Comparison of ENCODE assay signal across 9 mouse cellular contexts in the genomic region with DNA sequence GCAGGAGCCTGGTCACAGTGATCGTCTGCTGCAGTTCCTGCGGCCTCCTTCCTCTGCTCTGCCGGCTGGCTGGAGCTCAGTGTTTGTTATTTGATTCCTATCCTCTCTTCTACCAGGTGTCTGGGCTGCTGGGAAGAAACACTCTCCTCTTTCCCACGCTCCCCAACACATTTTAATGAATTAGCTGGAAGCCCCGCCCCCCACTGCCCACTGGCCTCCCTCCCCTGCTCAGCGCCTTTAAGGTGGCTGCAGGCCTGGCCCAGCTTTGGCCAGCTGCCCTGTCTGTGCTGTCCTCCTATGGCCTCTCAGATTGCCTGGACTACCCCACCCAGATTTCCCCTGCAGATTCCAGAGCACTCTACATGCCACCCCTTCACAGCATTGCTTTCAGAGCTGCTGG. TPM values are rescaled to one million over a fixed set of nuclear protein-coding genes. Genes with fewer than 3 reads are reported as not detected.
A peak's percentile ranks its signal among the peaks of the same experiment; 100 is the strongest.
DNase-seq lines count a peak whose midpoint lies in the region; TF ChIP-seq lines count a peak whose summit lies in the region.
"Had no signal": no experiment of that assay in that cellular context is flagged by ENCODE, and none has a peak within 500 bp of the region (broad histone marks: within the 10 kb centered on the region; RNA-seq: fewer than 3 reads in every experiment).

No protein-coding gene starts in this region.

- intact Hi-C loops in heart, postnatal 25 days (cut with DNase I) = loop anchor here (2.0 kb wide), 1 partner anchor 15 kb away; no protein-coding TSS in a partner anchor
- intact Hi-C loops in left cerebral cortex, postnatal 4 days (cut with DNase I) = no loop called here

- peak; percentile 98 for DNase-seq in heart, adult 11 months
- no peak for DNase-seq in heart, postnatal 25 days (ENCODE audit: low spot score)
- DNase-seq in embryo, embryonic 9.5 days (ENCODE audit: extremely low spot score) = peak; percentile 71
- peak; percentile 70 for DNase-seq in heart, postnatal 4 days
- peak; percentile 70 for DNase-seq in left cerebral cortex, postnatal 4 days
- peak; percentile 54 for DNase-seq in neural tube, embryonic 10.5 days (ENCODE audit: extremely low spot score, low spot score)
- DNase-seq in cerebellum, adult 2 months = no peak
- no peak for DNase-seq in thymus, adult 2 months

- no peak overlapping the region for H3K27ac ChIP-seq in cerebellum, adult 2 months (ENCODE audit: insufficient read depth, low read length)
- no peak overlapping the region for H3K27ac ChIP-seq in thymus, adult 2 months (ENCODE audit: control insufficient read depth, insufficient read depth, low read length)
- H3K27ac ChIP-seq: liver, embryonic 15.5 days had no signal

- H3K27me3 ChIP-seq in cerebellum, adult 2 months (ENCODE audit: control insufficient read depth, insufficient read depth, low read length) = no peaks in the 10 kb centered on the region; the same call in 1 of the 2 replicates
- no peaks in the 10 kb centered on the region for H3K27me3 ChIP-seq in thymus, adult 2 months (ENCODE audit: control insufficient read depth, insufficient read depth, low read length)

- TF ChIP-seq CTCF in cerebellum, adult 2 months (IDR thresholded peaks at IDR 0.05; ENCODE audit: borderline replicate concordance, insufficient read depth, low read depth, low read length) = no peak
- no peak for TF ChIP-seq CTCF in thymus, adult 2 months (IDR thresholded peaks at IDR 0.05; ENCODE audit: borderline replicate concordance, control insufficient read depth, extremely low read depth, insufficient read depth, low read length, poor library complexity)

- WGBS in cerebellum, adult 2 months = 20% methylated on average over 6 of the region's 6 CpGs
- WGBS in thymus, adult 2 months = 76% methylated on average over 6 of the region's 6 CpGs

- H3K4me1 ChIP-seq in cerebellum, adult 2 months (ENCODE audit: control insufficient read depth, insufficient read depth, low read length) = peaks cover 2% of the 10 kb centered on the region
- H3K4me1 ChIP-seq in thymus, adult 2 months (replicated peaks; ENCODE audit: control insufficient read depth, insufficient read depth, low read length) = peaks cover 18% of the 10 kb centered on the region

- no peak for TF ChIP-seq POLR2A in cerebellum, adult 2 months (IDR thresholded peaks at IDR 0.05; ENCODE audit: borderline replicate concordance, insufficient read depth, low read length)
- no peak for TF ChIP-seq POLR2A in thymus, adult 2 months (IDR thresholded peaks at IDR 0.05; ENCODE audit: control insufficient read depth, extremely low read depth, insufficient read depth, low read length, poor library complexity)

- H3K4me3 ChIP-seq in cerebellum, adult 2 months (replicated peaks; ENCODE audit: insufficient read depth, low read depth, low read length) = no peak overlapping the region
- H3K4me3 ChIP-seq in thymus, adult 2 months (ENCODE audit: control insufficient read depth, insufficient read depth, low read length) = no peak overlapping the region
- H3K4me3 ChIP-seq: liver, embryonic 15.5 days had no signal

- no peaks in the 10 kb centered on the region for H3K36me3 ChIP-seq in thymus, adult 2 months (ENCODE audit: control insufficient read depth, insufficient read depth, low read length)
- H3K36me3 ChIP-seq: liver, embryonic 15.5 days had no signal

RNA-seq across cellular contexts. Expression of a gene that starts 2.9 kb away (rescaled TPM):
- total RNA-seq in heart, postnatal 25 days (2021) = 10 to 100 TPM in 1 of 2 experiments, 1 to 10 TPM in 1; 7.2 to 11.5 TPM
- 10 to 100 TPM; 31.2 to 33.4 TPM for total RNA-seq in heart, postnatal 4 days (2021)
- 10 to 100 TPM; 32.5 to 35.0 TPM for total RNA-seq in left cerebral cortex, postnatal 4 days (2021)
- polyA plus RNA-seq in cerebellum, adult 2 months (2012; rRNA removed) = 7.7 and 9.4 TPM in 2 replicates
- polyA plus RNA-seq in thymus, adult 2 months (2012; rRNA removed) = 13.7 and 16.9 TPM in 2 replicates

RNA-seq across cellular contexts. Expression of a gene that starts 19.0 kb away (rescaled TPM):
- 1 to 10 TPM; 4.1 to 4.2 TPM for total RNA-seq in heart, postnatal 25 days (2021)
- 1 to 10 TPM; 4.4 to 5.8 TPM for total RNA-seq in heart, postnatal 4 days (2021)
- 1 to 10 TPM; 1.4 to 1.8 TPM for total RNA-seq in left cerebral cortex, postnatal 4 days (2021)
- polyA plus RNA-seq in cerebellum, adult 2 months (2012; rRNA removed) = 3.6 and 4.2 TPM in 2 replicates
- 90.6 and 94.7 TPM in 2 replicates for polyA plus RNA-seq in thymus, adult 2 months (2012; rRNA removed)

RNA-seq across cellular contexts. Expression of a gene that starts 33.6 kb away (rescaled TPM):
- 10 to 100 TPM; 36.1 to 40.6 TPM for total RNA-seq in heart, postnatal 25 days (2021)
- total RNA-seq in heart, postnatal 4 days (2021) = 10 to 100 TPM; 43.4 to 44.5 TPM
- 10 to 100 TPM; 62.6 to 65.1 TPM for total RNA-seq in left cerebral cortex, postnatal 4 days (2021)
- polyA plus RNA-seq in cerebellum, adult 2 months (2012; rRNA removed) = 69.4 and 84.5 TPM in 2 replicates
- polyA plus RNA-seq in thymus, adult 2 months (2012; rRNA removed) = 105 and 115 TPM in 2 replicates

RNA-seq across cellular contexts. Expression of a gene that starts 36.8 kb away (rescaled TPM):
- not detected for total RNA-seq in heart, postnatal 25 days (2021)
- total RNA-seq in heart, postnatal 4 days (2021) = not detected
- not detected for total RNA-seq in left cerebral cortex, postnatal 4 days (2021)
- not detected in 2 replicates for polyA plus RNA-seq in cerebellum, adult 2 months (2012; rRNA removed)
- 0.12 TPM in 1 of 2 replicates, not detected in the other for polyA plus RNA-seq in thymus, adult 2 months (2012; rRNA removed)
- polyA plus RNA-seq: liver, embryonic 15.5 days had no signal

RNA-seq across cellular contexts. Expression of a gene that starts 40.9 kb away (rescaled TPM):
- not detected for total RNA-seq in heart, postnatal 25 days (2021)
- total RNA-seq in heart, postnatal 4 days (2021) = not detected
- total RNA-seq in left cerebral cortex, postnatal 4 days (2021) = not detected
- 0.10 and 0.11 TPM in 2 replicates for polyA plus RNA-seq in cerebellum, adult 2 months (2012; rRNA removed)
- polyA plus RNA-seq in thymus, adult 2 months (2012; rRNA removed) = 0.11 and 0.12 TPM in 2 replicates

Comparison
In these comparisons a context has a peak if more than half of its experiments do, and no peak if none do; other contexts are left out.
1. DNase-seq: peak in heart, adult 11 months (single experiment), embryo, embryonic 9.5 days (single experiment), heart, postnatal 4 days (single experiment), left cerebral cortex, postnatal 4 days (single experiment) and neural tube, embryonic 10.5 days (single experiment); none in heart, postnatal 25 days (single experiment), cerebellum, adult 2 months (0 of 2) and thymus, adult 2 months (single experiment).